Mouse (Mus musculus): ENCODE data around the gene Gm3435.
"Not testable (repeated sequence)": the region's sequence is repeated elsewhere in the genome, so short reads cannot be mapped to it uniquely, and the experiment has no call there.

Gm3435 gene

GRCm38 (mm10) chr17:15009706-15010413, at the start of gene Gm3435:
TSS of gene Gm3435 (plus strand) at chr17:15010176.
- DNase-seq (ENCODE audit: low read depth, low spot score) = not testable (repeated sequence)

GRCm38 (mm10) chr17:14960520-14960919, 49.5 kb upstream of the Gm3435 start:
- DNase-seq (ENCODE audit: low read depth, low spot score) = peak; percentile 35

- DNase-seq (ENCODE audit: low read depth, low spot score) = peak; percentile 66
Measured at GRCm38 (mm10) chr17:14960951-14961556, 48.9 kb upstream of the Gm3435 start, which contains the start of gene Phf10. TSS of gene Phf10 (minus strand) at chr17:14961273.

GRCm38 (mm10) chr17:14961557-14962154, 48.3 kb upstream of the Gm3435 start:
- DNase-seq (ENCODE audit: low read depth, low spot score) = not testable (repeated sequence)

- not testable (repeated sequence) for DNase-seq (ENCODE audit: low read depth, low spot score)
Measured at GRCm38 (mm10) chr17:14968373-14968913, 41.5 kb upstream of the Gm3435 start.

GRCm38 (mm10) chr17:14977718-14978361, 32.1 kb upstream of the Gm3435 start:
- DNase-seq (ENCODE audit: low read depth, low spot score) = not testable (repeated sequence)

GRCm38 (mm10) chr17:14978362-14979038, 31.5 kb upstream of the Gm3435 start, which contains the start of the genes 9030025P20Rik and Gm3417:
TSS of gene 9030025P20Rik (plus strand) at chr17:14978468.
TSS of gene Gm3417 (minus strand) at chr17:14978790.
- not testable (repeated sequence) for DNase-seq (ENCODE audit: low read depth, low spot score)

GRCm38 (mm10) chr17:14990116-14990702, 19.8 kb upstream of the Gm3435 start:
- not testable (repeated sequence) for DNase-seq (ENCODE audit: low read depth, low spot score)

- not testable (repeated sequence) for DNase-seq (ENCODE audit: low read depth, low spot score)
Measured at GRCm38 (mm10) chr17:14992522-14993138, 17.3 kb upstream of the Gm3435 start.

GRCm38 (mm10) chr17:14993139-14993832, 16.7 kb upstream of the Gm3435 start:
- not testable (repeated sequence) for DNase-seq (ENCODE audit: low read depth, low spot score)

- not testable (repeated sequence) for DNase-seq (ENCODE audit: low read depth, low spot score)
Measured at GRCm38 (mm10) chr17:14994140-14994539, 15.8 kb upstream of the Gm3435 start.

GRCm38 (mm10) chr17:15000047-15000446, 9.9 kb upstream of the Gm3435 start:
- DNase-seq (ENCODE audit: low read depth, low spot score) = not testable (repeated sequence)

- not testable (repeated sequence) for DNase-seq (ENCODE audit: low read depth, low spot score)
Measured at GRCm38 (mm10) chr17:15009088-15009487, 888 bp upstream of the Gm3435 start.

- not testable (repeated sequence) for DNase-seq (ENCODE audit: low read depth, low spot score)
Measured at GRCm38 (mm10) chr17:15021503-15022220, 11.7 kb downstream of the Gm3435 start.

- DNase-seq (ENCODE audit: low read depth, low spot score) = not testable (repeated sequence)
Measured at GRCm38 (mm10) chr17:15023878-15024492, 14.0 kb downstream of the Gm3435 start.

- not testable (repeated sequence) for DNase-seq (ENCODE audit: low read depth, low spot score)
Measured at GRCm38 (mm10) chr17:15024502-15025193, 14.7 kb downstream of the Gm3435 start.

GRCm38 (mm10) chr17:15025513-15025912, 15.5 kb downstream of the Gm3435 start:
- DNase-seq (ENCODE audit: low read depth, low spot score) = not testable (repeated sequence)

- not testable (repeated sequence) for DNase-seq (ENCODE audit: low read depth, low spot score)
Measured at GRCm38 (mm10) chr17:15031414-15031813, 21.4 kb downstream of the Gm3435 start.
